Mouse (Mus musculus) ZHBTc4 (cell line): ENCODE results near the gene Proser3.

ENCODE experiments used
- DNase-seq: peaks from one replicate; pipeline ENCODE4 v3.0.0-alpha.2; 2011; ENCODE audit warnings: low read depth, low spot score

The Proser3 gene

DNA sequence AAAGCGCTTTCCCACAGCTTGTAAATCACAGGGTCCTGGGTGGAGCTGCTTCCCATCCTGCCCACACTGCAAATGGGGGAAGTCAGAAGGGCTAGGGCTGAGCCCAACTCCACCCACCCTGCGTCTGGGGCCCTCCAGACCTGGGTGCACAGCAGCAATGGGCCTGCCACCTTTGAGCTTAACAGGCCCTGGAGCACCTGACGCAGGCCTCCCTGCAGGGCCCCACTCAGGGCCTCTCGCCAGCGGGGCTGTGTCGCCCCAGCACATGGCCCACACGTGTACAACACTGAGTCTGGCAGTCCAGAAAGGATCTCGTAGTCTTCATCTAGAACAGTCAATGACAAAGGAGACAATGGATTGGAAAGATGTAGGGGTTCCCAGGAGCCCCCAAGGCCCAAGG is 27.9 kb upstream of the Proser3 start:
- no peak for DNase-seq

DNA sequence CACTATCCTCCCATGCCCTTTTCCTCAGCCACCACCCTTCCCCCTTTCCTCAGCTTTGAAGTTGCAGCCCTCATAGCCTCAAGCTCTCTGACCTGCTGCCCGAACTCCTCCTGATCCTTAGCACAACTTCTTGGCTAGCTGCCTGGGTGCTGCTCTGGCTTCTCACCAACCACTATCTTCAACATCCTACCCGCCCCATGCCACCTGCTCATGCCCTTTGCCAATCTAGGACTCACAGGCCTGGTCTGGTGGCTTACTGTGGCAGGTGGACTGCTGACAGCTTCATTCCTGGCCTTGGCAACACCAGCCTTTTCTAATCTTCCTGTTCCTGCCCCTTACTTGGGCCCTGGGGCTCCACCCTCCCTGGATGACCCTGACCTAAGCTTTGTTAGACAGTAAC is 20.9 kb upstream of the Proser3 start:
- no peak for DNase-seq

DNA sequence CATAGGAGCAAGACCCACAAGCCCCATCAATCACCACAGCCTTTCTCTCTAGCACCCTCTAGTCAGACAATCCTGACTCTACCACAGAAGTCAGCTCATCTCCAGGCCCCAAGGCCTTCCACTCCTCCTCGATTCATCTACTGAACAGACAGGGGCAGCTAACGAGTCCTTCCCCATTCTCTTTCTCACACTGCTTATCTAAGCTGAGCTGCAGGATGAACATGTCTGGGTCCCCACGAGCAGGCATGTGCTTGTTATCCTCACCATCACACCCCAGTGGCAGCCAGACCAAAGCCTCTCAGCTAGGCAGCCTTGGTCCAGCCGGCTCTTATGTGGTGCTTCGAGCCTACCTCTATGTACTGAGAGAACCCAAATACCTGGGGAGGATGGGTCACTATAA is 20.3 kb upstream of the Proser3 start:
- DNase-seq = no peak

DNA sequence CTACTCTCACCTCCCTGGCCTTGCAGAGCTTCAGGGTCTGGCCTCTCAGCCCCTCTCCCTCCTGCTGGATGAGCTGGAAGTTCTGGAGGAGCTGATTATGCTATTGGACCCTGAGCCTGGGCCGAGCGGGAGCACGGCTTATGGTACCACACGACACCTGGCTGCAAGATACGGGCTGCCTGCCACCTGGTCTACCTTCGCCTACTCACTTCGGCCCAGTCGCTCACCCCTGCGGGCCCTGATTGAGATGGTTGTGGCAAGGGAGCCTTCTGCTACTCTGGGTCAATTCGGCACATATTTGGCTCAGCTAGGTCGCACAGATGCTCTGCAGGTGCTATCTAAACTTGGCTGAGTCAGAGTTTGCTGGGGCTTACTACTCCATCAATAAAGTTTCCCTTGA is 15.5 kb upstream of the Proser3 start:
- DNase-seq = no peak

DNA sequence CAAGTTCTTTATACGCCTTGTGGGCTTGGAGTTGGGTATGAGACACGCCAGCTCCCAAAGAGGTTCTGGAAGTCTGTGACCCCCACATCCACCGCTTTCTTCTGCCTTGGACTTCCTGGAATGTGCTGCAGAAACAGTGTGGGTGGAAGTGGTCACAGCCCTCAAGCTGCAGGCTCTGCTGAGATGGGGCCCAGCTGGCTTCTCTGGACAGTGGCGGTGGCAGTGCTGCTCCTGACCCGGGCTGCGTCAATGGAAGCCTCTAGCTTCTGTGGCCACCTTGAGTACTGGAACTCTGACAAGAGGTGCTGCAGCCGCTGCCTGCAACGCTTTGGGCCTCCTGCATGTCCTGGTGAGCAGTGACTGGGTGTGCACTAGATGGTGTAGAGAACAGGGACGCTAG is 13.9 kb upstream of the Proser3 start:
- DNase-seq = no peak

DNA sequence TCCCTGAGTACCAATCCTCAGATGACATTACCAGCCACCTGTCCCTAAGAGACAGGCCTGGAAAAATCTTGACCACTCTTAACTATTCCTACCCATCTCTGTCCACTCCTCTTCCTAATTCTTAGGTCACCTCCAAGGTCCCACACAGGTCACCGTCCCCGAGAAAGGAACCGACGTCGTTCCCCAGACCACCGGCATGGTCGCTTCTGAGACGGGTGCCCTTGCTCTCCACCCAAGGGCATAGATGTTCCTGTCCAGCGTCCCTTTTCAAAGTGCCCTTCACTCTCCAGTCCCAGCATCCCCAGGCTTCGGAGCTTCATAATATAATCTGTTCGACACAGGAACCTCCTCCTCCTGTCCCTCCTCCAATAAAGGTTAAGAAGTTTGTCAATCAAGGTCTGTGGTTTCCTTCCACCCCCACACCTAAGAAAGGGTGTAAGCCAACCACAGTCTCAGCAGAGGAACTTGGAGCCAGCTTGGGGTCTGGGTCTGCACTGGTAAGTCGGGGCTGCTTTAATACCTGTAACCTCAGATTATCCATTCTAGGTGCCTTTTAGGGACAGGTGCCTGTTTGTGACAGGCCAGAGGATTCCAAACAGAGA is 13.0 kb upstream of the Proser3 start, which contains the start of gene Igflr1:
Gene Igflr1 (plus strand): TSS at position 458 of the 602 bp plus-strand sequence.
- DNase-seq = no peak

DNA sequence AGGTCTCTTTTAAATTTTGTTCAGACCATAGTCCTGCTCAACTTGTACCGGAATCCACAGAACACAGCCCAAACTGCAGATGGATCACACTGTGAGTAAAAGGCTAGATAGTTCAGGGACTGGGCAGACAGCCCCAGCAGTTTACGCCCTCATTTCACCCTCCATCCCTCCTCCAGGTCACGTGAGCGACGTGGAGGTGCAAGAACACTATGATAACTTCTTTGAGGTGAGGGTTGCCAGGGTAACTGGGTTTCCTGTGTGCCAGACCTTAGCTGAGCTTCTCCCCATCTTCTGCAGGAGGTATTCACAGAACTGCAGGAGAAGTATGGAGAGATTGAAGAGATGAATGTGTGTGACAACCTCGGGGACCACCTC is 11.8 kb upstream of the Proser3 start:
- DNase-seq = peak; percentile 46

DNA sequence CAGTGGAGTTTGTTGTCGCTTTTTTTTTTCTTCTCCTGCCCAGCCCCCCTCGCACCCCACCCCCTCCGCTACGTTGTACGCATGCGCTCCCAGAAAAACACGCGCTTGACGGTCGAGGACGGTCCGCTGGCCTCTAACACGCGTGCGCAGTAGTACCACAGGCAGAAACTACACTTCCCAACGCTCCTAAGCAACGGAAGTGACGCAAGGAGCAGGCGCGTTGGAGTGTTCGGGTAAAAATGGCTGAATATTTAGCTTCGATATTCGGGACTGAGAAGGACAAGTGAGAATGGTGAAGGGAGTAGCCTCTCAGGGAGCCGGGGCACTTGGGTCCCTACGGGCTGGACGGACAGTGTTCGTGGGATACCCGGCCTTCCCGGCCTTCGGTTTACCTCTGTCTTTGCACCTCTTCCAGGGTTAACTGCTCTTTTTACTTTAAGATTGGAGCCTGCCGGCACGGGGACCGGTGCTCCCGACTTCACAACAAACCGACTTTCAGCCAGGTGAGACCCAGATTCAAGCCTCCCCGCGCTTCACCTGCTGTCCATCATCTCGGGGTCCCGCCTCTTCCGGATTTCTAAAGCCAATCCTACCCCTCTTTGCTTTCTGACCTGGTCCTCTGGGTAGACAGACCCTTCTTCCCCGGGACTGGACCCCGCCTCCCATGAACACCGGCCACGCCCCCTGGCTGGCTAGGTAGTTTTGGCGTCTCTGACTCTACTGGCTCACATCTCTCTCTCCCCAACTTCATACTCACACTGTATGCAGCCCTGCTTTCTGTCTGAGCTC is 11.2 kb upstream of the Proser3 start, which contains the start of the genes U2af1l4, Gm49396 and Psenen:
Gene U2af1l4 (plus strand): TSS at position 185 of the 789 bp plus-strand sequence.
Gene Gm49396 (plus strand): TSS at position 228 of the 789 bp plus-strand sequence.
Gene Psenen (minus strand): TSS at position 511 of the 789 bp plus-strand sequence.
- peak; percentile 99 for DNase-seq

DNA sequence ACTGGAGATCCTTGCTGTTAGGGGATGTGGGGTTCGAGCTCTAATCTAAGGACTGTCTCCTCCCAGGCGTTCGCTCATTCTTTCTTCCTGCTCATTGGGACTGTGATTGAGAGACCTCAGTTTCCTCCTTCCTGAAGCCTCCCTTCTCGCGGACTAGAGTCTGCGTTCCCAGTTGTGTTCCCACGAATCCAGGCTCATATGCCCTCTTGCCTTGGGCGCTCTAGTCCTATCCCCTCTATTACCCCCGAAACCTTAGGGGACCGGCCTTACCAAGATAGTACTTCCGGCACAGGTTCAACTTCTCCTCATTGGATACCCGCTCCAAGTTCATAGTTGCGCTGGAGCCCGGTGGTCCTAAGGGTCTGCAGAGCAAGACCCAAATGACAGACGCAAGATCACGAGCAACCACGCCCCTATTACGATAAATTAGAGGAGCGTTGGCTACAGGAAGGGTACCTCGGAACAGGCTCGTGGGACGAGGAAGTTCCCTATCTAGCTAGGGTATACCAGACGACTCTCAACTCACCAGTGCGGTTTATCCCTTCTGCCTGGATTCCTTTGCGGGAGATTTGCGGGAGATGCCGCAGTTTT is 10.5 kb upstream of the Proser3 start:
- no peak for DNase-seq

DNA sequence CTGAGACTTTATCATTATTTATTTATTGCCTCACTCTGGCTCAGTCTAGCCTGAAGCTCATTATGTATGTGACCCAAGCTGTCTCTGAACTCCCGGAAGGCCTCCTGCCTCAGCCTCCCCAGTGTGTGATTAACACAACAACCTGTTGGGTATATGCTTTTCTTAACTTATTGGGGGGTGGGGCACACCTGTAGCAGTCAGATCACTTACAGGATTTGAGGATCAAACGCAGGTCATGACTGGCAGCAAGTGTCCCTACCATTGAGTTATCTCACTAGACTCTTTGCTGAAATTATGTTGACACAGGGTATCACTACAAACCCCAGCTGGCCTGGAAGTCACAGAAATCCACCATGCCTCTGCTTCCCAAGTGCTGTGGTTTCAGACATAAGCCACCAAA is 8.2 kb upstream of the Proser3 start:
- DNase-seq = no peak

DNA sequence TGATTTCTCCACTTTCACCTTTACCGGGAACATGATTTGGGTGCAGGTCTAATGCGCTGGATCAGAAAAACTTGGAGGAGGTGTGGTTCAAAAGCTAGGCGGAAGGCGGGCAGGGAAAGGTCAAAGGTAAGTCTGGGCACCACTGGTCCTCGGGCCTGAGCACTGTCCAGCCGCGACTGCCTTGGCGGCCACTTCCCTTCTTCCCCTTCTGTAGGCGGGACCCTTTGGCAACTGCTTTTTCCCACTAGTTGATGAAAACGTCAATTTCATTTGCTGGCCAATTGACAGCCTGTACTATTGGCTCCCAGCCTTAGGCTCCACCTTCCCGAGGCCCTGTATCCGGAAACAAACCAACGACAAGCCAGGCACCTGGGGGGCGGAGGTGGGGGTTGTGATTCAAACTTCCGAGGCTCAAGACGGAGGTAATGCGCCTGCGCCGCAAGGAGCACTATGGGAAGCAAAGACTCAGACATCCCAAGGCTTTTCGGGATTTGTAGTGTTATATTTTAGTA is 7.4 kb upstream of the Proser3 start, which contains the start of gene Lin37:
Gene Lin37 (minus strand): TSS at position 396 of the 512 bp plus-strand sequence.
- DNase-seq = peak; percentile 99

DNA sequence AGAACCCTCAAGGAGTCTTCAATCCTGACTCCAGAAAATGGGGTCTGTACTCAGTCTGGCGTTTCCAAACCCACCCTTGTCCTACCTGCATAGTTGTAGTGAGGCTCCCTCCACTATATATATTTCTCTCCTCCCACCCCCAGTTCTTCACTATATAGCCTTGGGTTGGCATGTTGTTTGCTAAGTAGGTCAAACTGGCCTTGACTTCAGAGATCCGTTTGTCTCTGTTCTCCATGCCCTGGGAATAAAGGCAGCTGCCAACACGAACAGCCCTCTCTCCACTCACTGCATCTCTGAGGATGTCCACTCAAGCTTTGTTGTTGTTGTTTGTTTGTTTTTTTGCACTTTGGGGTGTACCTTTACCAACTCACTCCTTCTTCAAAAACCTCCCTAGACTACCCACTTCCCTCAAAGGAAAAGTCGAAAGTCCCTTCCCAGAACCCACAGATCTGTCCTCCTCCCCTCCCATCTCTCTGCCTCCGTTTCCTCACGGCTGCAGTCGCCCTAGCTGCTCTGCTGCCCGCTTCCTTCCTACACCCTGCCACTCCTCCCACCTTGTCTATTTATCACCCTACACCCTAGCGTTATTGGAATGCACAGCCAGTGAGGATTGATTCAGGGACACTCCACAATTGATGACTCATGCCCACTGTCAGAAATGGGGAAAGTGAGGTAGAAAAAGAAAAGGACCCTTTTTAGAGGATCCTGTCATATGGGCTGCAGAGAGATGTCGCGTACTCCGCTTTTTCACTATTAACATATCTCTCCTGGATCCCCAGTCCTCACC is 6.8 kb upstream of the Proser3 start:
- DNase-seq = no peak

DNA sequence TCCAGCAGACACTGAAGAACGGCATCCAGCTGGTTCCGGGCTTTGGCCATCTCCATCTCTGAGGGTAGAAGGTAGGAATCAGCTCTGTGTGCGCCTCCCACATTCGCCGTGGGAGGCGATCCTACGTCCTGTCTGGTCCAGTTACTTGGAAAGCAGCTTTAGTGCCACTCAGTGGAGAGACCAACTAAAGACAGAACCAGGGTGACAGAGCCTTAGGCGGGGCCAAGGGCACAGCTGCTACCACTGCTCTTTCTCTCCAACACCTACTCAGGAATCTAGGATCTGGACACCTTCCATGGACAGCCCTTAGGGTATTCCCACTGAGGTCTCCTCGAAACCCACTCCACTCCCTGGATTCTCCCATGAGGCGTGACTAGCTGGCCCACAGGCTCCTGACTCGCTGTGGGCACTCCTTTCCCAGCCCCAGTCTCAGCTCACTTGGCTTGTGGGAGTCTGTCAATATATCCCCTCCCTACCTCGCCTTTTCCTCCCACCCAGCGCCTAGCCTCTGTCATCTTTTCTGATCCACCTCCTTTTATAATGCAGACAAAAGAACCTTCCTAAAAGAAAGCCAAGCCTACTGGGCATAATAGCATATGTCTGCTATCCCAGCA is 5.9 kb upstream of the Proser3 start:
- DNase-seq = peak; percentile 56

DNA sequence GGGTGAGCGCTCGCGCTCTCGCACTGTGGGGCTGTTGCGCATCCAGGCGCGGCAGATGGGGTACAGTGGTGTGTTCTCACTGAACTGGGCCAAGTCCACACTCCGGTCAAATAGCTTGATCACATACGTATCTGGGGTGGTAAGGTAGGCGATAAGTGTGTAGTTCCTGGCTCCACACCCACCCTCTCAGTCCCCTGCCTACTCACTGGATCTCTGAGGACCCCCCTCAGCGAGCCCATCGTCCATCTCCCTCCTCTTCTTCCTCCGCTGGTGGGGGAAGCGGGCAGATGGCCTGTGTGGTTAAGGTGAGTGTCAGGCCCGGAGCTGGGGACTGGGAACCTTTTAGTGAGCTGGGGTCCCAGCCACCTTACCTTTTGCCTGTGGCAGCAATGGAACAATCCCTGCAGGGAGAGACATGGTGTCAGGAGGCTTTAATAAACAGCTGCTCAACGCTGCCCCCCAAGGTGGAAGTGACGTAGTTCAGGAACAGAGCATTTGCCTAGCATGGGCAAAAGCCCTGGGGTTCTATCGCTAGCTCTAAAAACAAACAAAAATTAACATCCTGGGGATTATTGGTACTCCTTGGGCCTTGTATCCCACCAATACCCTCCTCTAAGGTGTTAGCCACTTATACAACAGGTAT is 4.9 kb upstream of the Proser3 start:
- DNase-seq = no peak

DNA sequence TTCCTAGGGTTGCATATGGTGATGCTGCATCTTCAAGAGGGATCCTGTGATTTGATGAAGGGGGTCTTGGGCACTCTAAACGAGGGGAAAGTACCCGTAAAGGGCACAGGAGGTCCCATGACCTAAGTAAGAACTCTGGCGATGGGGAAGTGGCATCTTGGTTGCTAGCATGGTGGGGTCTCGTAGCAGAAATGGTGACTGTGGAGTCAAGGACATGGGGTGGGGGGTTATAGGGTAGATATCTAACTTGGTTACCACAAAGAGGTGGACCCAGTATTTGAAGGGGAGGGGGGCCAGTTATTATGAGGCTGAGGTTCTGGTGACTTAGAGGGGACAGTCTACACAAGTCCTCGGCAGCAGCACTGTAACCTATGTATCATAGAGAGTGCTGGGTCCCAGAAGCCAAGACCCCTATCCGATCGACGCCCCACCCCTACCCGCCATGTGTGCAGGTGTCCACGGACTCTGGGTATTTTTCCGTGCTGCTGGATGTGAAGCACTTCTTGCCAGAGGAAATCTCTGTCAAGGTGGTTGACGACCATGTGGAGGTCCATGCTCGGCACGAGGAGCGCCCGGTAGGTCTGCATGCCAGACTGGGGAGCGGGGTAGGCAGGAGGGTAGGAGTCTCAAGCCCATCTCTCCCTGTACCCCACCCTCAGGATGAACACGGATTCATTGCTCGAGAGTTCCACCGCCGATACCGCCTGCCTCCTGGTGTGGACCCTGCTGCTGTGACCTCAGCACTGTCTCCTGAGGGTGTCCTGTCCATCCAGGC is 1.9 kb upstream of the Proser3 start:
- no peak for DNase-seq

DNA sequence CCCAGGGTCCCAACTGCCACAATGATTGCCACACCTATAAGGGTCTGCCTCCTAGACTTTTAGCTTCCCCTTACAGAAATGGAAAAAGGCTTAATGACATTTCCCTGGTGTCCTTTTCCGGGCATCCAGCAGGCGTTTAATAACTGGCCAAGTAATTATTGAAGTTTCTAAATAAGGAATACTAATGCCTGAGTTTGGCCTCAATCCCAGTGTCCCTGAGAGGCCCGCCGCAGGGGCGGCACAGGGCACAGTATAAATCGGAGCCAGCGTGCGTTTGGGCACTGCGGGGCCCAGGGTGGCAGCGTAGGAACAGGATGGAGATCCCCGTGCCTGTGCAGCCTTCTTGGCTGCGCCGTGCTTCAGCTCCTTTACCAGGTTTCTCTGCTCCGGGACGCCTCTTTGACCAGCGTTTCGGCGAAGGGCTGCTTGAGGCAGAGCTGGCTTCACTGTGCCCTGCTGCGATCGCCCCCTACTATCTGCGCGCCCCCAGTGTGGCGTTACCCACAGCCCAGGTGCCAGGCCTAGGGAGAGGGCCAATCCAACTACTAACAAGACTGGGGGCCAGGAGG is 1.0 kb upstream of the Proser3 start:
- no peak for DNase-seq

DNA sequence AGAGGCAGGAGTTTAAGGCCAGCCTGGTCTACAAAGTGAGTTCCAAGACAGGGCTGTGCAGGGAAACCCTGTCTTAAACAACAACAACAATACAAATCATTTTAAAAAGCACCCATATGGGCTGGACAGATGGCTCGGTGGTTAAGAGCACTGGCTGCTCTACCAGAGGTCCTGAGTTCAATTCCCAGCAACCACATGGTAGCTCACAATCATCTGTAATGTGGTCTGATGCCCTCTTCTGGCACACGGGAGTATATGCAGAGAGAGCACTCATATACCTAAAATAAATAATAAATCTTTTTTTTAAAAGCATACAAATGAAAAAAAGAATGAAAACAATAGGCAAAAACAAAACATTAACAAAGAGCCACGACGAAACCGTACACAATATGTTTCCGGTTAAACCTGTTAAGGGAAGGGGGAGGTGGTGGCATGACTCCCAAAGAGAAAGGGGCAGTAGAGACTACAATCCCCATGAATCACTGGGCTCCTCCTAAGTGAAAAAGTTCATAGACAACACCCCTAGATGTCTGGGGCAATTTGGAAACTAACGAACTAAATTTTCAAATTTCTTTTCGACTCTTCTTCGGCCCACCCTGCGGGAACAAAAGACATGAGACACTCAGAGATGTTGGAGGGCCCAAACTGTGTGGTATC is 526 bp downstream of the Proser3 start:
- no peak for DNase-seq

DNA sequence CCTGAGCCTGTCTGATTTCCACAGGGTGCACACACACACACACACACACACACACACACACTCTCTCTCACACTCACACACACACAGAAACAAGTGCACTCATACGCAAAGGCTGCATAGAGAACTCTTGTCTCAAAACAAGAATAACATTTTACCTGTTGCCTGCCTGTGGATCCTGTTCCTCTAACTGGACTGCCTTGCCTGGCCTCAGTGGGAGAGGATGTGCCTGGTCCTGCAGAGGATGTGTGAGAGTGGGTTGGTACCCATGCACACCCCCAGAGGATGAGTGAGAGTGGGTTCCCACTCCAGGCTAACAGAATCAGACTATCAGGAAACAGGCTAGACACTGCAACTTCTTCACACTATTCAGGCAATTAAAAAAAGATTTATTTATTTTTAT is 1.5 kb downstream of the Proser3 start:
- DNase-seq = no peak

DNA sequence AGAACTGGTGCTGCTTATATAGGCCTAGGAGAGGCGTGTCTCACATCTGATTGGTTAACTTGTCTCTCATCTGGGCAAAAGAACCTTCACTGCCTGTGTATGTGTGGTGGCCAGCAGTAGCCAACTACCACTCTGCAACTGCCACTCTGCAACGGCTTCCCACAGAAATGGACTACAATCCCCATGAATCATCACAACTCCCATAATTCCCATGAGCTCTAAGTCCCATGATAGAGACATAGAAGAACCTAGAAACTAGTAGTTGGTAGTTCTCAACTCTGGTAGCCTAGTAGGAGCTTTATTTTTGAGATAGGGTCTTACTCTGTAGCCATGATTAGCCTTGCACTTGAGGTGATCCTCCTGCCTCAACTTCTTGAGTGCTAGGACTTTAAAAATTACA is 2.2 kb downstream of the Proser3 start:
- no peak for DNase-seq
